Mouse (Mus musculus): Measurements from ENCODE around the gene 2610028H24Rik. TPM values are rescaled to one million over a fixed set of nuclear protein-coding genes. Genes with fewer than 3 reads are reported as not detected.

Gene 2610028H24Rik
- polyA plus RNA-seq (2015; fragmentation: Nextera tagmentation; extraction: Ambion mirVana) = not detected in 2 replicates

- no peaks in the 10 kb centered on the region for H3K36me3 ChIP-seq (ENCODE audit: insufficient read depth, low read length)
- no peak within 1 kb of the TSS for H3K4me2 ChIP-seq (ENCODE audit: low read length)
- DNase-seq (ENCODE audit: low spot score) = no peak
- 60% methylated on average over 5 of the region's 5 CpGs for WGBS
- no peak within 1 kb of the TSS for H3K4me3 ChIP-seq (replicated peaks; ENCODE audit: low read depth, low read length)
- no peak within 1 kb of the TSS for H3K27ac ChIP-seq
- H3K9ac ChIP-seq (ENCODE audit: low read depth, low read length) = no peak within 1 kb of the TSS
- ATAC-seq (replicated peaks; ENCODE audit: low FRiP score, low read depth) = no peak
- no peaks in the 10 kb centered on the region for H3K9me3 ChIP-seq (replicated peaks; ENCODE audit: low read length)
- H3K27me3 ChIP-seq (ENCODE audit: insufficient read depth, low read length) = no peaks in the 10 kb centered on the region
- H3K4me1 ChIP-seq (replicated peaks; ENCODE audit: insufficient read depth, low read length) = 0 out of 2 replicates have a peak, but pooled peaks cover 7% of the 10 kb centered on the region
- no peak for TF ChIP-seq CTCF (IDR thresholded peaks at IDR 0.05; ENCODE audit: low read depth)
Measured at GRCm38 (mm10) chr10:76448851-76449250, at the start of gene 2610028H24Rik. TSS of gene 2610028H24Rik (plus strand) at chr10:76449081.

GRCm38 (mm10) chr10:76408520-76408919, 40.4 kb upstream of the 2610028H24Rik start:
- no peak for ATAC-seq (replicated peaks; ENCODE audit: low FRiP score, low read depth)
- WGBS = 67% methylated on average over 10 of the region's 10 CpGs
- no peak overlapping the region for H3K27ac ChIP-seq
- H3K27me3 ChIP-seq (ENCODE audit: insufficient read depth, low read length) = no peaks in the 10 kb centered on the region
- H3K9me3 ChIP-seq (replicated peaks; ENCODE audit: low read length) = no peaks in the 10 kb centered on the region
- peaks cover 71% of the 10 kb centered on the region for H3K36me3 ChIP-seq (ENCODE audit: insufficient read depth, low read length)
- H3K4me2 ChIP-seq (ENCODE audit: low read length) = no peak overlapping the region
- H3K4me3 ChIP-seq (replicated peaks; ENCODE audit: low read depth, low read length) = no peak overlapping the region
- peak; percentile 29 for DNase-seq (ENCODE audit: low spot score)
- no peaks in the 10 kb centered on the region for H3K4me1 ChIP-seq (replicated peaks; ENCODE audit: insufficient read depth, low read length)
- TF ChIP-seq CTCF (IDR thresholded peaks at IDR 0.05; ENCODE audit: low read depth) = no peak
- H3K9ac ChIP-seq (ENCODE audit: low read depth, low read length) = no peak overlapping the region

- Histone ChIP-seq H3K36me3 (ENCODE audit: insufficient read depth, low read length) (peaks cover 66% of the 10 kb centered on the region), H3K9me3 (replicated peaks; ENCODE audit: low read length) (no peaks in the 10 kb centered on the region), H3K4me2 (ENCODE audit: low read length) (no peak overlapping the region), H3K4me1 (replicated peaks; ENCODE audit: insufficient read depth, low read length) (no peaks in the 10 kb centered on the region), H3K9ac (ENCODE audit: low read depth, low read length) (no peak overlapping the region), H3K27ac (no peak overlapping the region), H3K4me3 (replicated peaks; ENCODE audit: low read depth, low read length) (no peak overlapping the region), H3K27me3 (ENCODE audit: insufficient read depth, low read length) (no peaks in the 10 kb centered on the region)
- DNase-seq (ENCODE audit: low spot score) = no peak
- 0 out of 2 replicates have a peak, but pooled peaks have one; percentile 43 for ATAC-seq (replicated peaks; ENCODE audit: low FRiP score, low read depth)
- TF ChIP-seq CTCF (IDR thresholded peaks at IDR 0.05; ENCODE audit: low read depth) = no peak
- WGBS = 77% methylated on average over 12 of the region's 12 CpGs
Measured at GRCm38 (mm10) chr10:76416811-76417210, 32.1 kb upstream of the 2610028H24Rik start.

GRCm38 (mm10) chr10:76425674-76426073, 23.2 kb upstream of the 2610028H24Rik start:
- Histone ChIP-seq H3K9ac (ENCODE audit: low read depth, low read length) (no peak overlapping the region), H3K27ac (no peak overlapping the region), H3K4me1 (replicated peaks; ENCODE audit: insufficient read depth, low read length) (no peaks in the 10 kb centered on the region), H3K27me3 (ENCODE audit: insufficient read depth, low read length) (no peaks in the 10 kb centered on the region), H3K4me3 (replicated peaks; ENCODE audit: low read depth, low read length) (no peak overlapping the region), H3K4me2 (ENCODE audit: low read length) (no peak overlapping the region), H3K36me3 (ENCODE audit: insufficient read depth, low read length) (peaks cover 77% of the 10 kb centered on the region), H3K9me3 (replicated peaks; ENCODE audit: low read length) (no peaks in the 10 kb centered on the region)
- ATAC-seq (replicated peaks; ENCODE audit: low FRiP score, low read depth) (no peak), DNase-seq (ENCODE audit: low spot score) (no peak)
- WGBS = 94% methylated on average over 7 of the region's 7 CpGs
- no peak for TF ChIP-seq CTCF (IDR thresholded peaks at IDR 0.05; ENCODE audit: low read depth)

- Histone ChIP-seq H3K36me3 (ENCODE audit: insufficient read depth, low read length) (peaks cover 68% of the 10 kb centered on the region), H3K4me1 (replicated peaks; ENCODE audit: insufficient read depth, low read length) (no peaks in the 10 kb centered on the region), H3K9me3 (replicated peaks; ENCODE audit: low read length) (no peaks in the 10 kb centered on the region), H3K27ac (no peak overlapping the region), H3K4me3 (replicated peaks; ENCODE audit: low read depth, low read length) (no peak overlapping the region), H3K4me2 (ENCODE audit: low read length) (no peak overlapping the region), H3K27me3 (ENCODE audit: insufficient read depth, low read length) (no peaks in the 10 kb centered on the region), H3K9ac (ENCODE audit: low read depth, low read length) (no peak overlapping the region)
- no peak for DNase-seq (ENCODE audit: low spot score)
- 94% methylated on average over 11 of the region's 11 CpGs for WGBS
- no peak for ATAC-seq (replicated peaks; ENCODE audit: low FRiP score, low read depth)
- TF ChIP-seq CTCF (IDR thresholded peaks at IDR 0.05; ENCODE audit: low read depth) = no peak
Measured at GRCm38 (mm10) chr10:76433925-76434324, 15.0 kb upstream of the 2610028H24Rik start.

GRCm38 (mm10) chr10:76439107-76439890, 9.6 kb upstream of the 2610028H24Rik start:
- Histone ChIP-seq H3K4me3 (replicated peaks; ENCODE audit: low read depth, low read length) (no peak overlapping the region), H3K27me3 (ENCODE audit: insufficient read depth, low read length) (no peaks in the 10 kb centered on the region), H3K36me3 (ENCODE audit: insufficient read depth, low read length) (peaks cover 24% of the 10 kb centered on the region), H3K4me1 (replicated peaks; ENCODE audit: insufficient read depth, low read length) (peaks cover 4% of the 10 kb centered on the region; the same call in 1 of the 2 replicates), H3K27ac (no peak overlapping the region), H3K9ac (ENCODE audit: low read depth, low read length) (no peak overlapping the region), H3K4me2 (ENCODE audit: low read length) (no peak overlapping the region), H3K9me3 (replicated peaks; ENCODE audit: low read length) (no peaks in the 10 kb centered on the region)
- no peak for DNase-seq (ENCODE audit: low spot score)
- WGBS = 92% methylated on average over 9 of the region's 9 CpGs
- no peak for ATAC-seq (replicated peaks; ENCODE audit: low FRiP score, low read depth)
- no peak for TF ChIP-seq CTCF (IDR thresholded peaks at IDR 0.05; ENCODE audit: low read depth)
